Mouse (Mus musculus) thymus, adult 18-20 months (tissue): ENCODE data around the gene Ppp2r5b.

Source experiments
- DNase-seq, 2 experiments: peaks; one replicate each; pipeline ENCODE4 v3.0.0; 2022; ENCODE audit warnings: mixed read lengths in 2 of 2

Ppp2r5b gene

GRCm38 (mm10) chr19:6234337-6235083 lies 1.2 kb downstream of the Ppp2r5b start:
- DNase-seq: no peak

- DNase-seq: no peak
These were observed 2.0 kb downstream of the Ppp2r5b start for GRCm38 (mm10) chr19:6233647-6234046.

GRCm38 (mm10) chr19:6231036-6231435 lies 4.6 kb downstream of the Ppp2r5b start:
- no peak for DNase-seq

- no peak for DNase-seq
These were observed 5.3 kb downstream of the Ppp2r5b start for GRCm38 (mm10) chr19:6230411-6230810.

- no peak for DNase-seq
These were observed 7.8 kb downstream of the Ppp2r5b start for GRCm38 (mm10) chr19:6227864-6228263.

- no peak for DNase-seq
These were observed 8.9 kb downstream of the Ppp2r5b start for GRCm38 (mm10) chr19:6226763-6227162.

GRCm38 (mm10) chr19:6226135-6226534 lies 9.5 kb downstream of the Ppp2r5b start, which contains the start of gene Gpha2:
Gpha2 (plus strand) TSS chr19:6226380.
- no peak for DNase-seq

GRCm38 (mm10) chr19:6218606-6219005 lies 17.1 kb downstream of the Ppp2r5b start:
- no peak for DNase-seq

GRCm38 (mm10) chr19:6216046-6216705 lies 19.5 kb downstream of the Ppp2r5b start:
- DNase-seq: no peak

GRCm38 (mm10) chr19:6206716-6207115 lies 29.0 kb downstream of the Ppp2r5b start:
- DNase-seq: no peak

GRCm38 (mm10) chr19:6204265-6204664 lies 31.4 kb downstream of the Ppp2r5b start:
- no peak for DNase-seq

GRCm38 (mm10) chr19:6184131-6184530 lies 51.5 kb downstream of the Ppp2r5b start, which contains the start of gene Majin:
Majin (plus strand) TSS chr19:6184388.
- no peak for DNase-seq

GRCm38 (mm10) chr19:6182534-6182933 lies 53.1 kb downstream of the Ppp2r5b start:
- no peak for DNase-seq

GRCm38 (mm10) chr19:6181629-6182028 lies 54.0 kb downstream of the Ppp2r5b start:
- no peak for DNase-seq

GRCm38 (mm10) chr19:6178775-6179174 lies 56.9 kb downstream of the Ppp2r5b start:
- DNase-seq: no peak
